Mouse (Mus musculus) lung, postnatal 4 days (tissue): ENCODE measurements around the gene Zswim7.
"Not testable (repeated sequence)": the region's sequence is repeated elsewhere in the genome, so short reads cannot be mapped to it uniquely, and the experiment has no call there.

ENCODE experiments used
- DNase-seq, 2 experiments: peaks; one replicate each; pipeline ENCODE4 v3.0.0; 2021

Zswim7 gene

DNA sequence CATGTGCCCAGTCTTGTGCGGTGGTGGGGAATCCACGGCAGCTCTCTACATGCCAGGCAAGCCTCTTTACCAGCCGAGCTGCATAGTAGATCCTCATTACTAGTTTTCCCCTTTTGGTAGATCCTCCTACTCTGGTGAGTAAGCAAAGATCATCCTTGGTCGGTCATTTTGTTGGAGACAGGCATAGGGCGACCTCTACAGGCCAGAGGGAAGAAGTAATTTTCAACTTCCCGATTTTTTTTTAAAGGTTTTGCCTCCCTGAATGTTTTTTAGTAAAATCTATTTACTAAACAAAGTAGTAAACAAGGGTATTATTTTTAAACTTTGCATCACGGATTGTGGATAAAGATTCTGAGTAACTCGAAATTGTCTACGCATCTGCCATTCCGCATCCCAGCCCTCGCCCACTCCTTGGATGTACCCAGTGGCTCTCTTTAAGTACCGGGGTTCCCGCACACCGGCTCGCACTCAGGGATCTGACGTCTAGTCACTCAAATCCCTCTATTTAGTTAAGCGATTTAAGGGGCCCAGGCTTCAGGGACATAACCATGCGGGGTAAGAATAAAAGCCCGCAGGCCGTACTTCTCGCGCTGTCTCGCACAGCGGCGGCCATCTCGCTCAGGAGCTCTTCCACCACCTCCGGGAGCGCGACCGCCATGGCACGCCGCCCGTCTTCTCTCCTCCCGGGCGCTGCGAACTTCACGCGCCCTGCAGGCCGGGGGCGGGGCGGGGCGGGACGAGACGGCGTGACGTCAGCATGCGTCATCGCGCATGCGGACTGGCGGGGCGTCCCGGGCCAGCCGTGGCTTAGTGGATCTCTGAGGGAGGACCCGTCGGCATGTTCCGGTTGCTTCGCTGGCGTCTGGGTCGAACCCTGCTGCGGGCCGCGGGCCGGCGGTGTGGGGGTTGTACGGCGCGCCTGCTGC is at the start of gene Zswim7, which contains the start of gene Ttc19:
Zswim7 (minus strand) TSS at position 701 of the 926 bp plus-strand sequence.
Ttc19 (plus strand) TSS at position 799 of the 926 bp plus-strand sequence.
- peak; percentile 94 to 95 for DNase-seq

DNA sequence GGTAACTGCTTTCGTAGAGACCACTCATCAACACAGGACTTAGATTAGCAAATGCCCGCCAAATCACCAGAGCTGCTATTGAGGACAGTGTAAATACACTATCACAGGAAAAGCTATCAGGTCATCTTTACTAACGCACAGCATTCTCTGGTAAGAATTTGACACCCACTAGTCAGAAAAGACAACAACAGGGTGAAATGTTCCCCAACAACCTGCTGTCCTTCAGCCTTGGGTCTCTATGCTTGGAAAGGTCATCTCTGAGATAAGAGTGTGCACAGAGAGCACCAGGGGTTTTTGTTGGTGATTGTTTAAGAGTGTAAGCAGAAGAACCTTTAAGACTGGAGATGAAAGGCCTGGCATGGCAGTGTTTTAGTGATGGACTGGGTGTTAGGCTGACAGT is 42.5 kb upstream of the Zswim7 start:
- DNase-seq: no peak

DNA sequence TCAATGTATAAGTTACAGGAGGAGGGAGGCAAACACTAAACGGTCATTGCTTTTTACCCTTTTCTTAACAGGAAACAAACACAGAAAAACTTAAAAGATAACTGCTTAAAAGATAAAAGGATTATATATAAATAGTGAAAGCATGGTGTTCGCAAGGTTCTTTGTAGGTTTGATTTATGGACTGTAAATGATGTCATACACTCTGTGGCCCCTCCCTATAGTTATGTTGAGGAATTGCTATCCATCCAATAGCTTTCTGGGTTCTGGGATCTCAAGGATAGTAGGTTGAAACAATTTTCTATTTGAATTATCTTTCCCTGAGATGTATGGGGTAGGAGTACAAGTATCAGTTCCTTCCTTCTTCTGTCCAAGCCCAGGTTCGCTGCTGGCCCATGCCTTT is 38.9 kb upstream of the Zswim7 start:
- DNase-seq: no peak

DNA sequence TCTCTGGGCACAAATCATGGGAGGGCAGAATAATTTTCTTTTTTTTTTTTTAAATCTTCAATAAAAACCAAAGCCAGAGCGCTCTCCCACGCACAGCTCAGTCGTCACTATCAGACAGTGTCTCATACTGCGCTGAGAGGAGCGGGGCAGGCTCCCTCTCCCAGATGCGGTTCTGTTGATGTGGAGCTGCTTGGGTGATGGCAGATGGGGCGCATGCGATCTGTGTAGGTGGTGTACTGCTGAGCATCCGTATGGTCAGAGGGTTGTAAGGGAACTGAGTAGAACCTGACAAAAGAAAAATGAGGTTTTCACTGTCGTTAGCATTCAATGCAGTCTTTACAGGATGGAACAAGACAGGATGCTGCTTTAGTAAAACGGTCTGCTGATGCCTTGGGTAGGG is 36.6 kb upstream of the Zswim7 start:
- no peak for DNase-seq

DNA sequence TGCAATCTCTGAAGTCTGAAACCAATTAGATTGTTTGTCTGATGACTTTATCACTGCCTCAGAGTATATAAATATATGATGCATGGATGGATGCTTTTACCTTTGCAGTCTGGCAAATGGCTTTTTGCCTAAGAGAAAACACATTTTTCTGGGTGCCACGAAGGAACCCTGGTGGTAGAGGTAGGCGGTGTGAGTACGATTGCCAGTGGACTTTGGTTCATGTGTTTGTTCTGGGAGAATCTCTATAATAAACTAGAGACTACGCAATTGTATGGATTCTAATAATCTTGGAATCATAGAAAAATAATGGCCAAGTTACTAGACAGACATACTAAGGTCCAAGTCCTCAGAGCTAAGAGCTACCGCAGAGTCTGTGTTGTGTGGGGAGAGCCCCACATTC is 33.8 kb upstream of the Zswim7 start:
- no peak for DNase-seq

DNA sequence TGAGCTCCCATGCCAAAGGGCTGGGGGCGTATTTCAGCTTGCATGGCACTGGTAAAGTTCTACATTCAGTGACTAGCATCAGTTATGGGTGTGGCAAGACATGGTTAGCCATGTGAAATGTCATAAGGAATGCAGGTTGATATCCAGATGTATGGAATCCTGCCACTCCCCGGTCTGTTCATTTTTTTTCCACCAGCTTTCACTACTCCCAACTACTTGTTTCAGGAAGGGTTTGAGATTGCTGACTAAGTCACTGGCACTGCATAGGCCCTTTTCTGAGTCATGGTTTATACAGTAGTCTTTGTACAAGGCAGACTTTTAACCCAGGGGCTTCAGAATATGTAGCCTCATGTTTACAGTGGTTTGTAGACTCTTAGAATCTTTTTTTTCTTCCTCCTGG is 28.1 kb upstream of the Zswim7 start:
- no peak for DNase-seq

DNA sequence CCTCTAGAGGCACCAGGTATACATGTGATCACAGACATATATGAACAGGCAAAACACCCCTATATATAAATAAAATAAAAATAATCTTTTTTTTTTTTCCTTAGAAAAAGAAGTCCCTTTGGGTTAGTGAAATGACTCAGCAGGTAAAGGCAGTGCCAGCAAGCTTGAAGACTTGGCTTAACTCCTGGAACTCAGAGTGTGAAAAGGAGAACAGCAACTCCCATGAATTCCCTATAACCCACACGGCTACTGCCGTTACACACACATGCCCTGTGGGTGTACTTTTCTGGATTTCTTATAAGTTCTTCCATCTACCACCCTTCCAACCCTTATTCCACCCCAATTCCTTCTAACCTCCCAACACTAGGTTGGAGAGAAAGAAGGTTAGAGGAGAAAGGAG is 24.7 kb upstream of the Zswim7 start:
- DNase-seq: no peak

DNA sequence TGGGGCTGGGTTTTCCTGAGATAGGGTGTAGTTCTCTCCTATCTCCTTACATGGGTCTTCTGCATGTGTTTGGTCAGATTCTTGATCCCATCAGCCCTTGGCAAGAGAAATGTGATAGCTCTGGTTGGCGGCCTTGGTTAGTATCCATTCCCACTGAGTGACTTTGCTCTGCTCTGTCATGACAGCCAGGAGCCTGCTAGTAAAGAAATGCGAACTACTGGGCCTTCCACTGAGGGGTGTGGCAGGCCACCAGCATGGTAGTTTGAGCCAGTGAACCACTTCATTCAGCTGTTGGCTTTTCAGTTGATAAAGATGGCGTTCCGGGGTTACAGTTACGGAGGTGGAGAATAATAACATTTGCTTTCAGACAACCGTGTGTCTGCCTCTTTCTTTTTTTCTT is 17.7 kb upstream of the Zswim7 start:
- no peak for DNase-seq

DNA sequence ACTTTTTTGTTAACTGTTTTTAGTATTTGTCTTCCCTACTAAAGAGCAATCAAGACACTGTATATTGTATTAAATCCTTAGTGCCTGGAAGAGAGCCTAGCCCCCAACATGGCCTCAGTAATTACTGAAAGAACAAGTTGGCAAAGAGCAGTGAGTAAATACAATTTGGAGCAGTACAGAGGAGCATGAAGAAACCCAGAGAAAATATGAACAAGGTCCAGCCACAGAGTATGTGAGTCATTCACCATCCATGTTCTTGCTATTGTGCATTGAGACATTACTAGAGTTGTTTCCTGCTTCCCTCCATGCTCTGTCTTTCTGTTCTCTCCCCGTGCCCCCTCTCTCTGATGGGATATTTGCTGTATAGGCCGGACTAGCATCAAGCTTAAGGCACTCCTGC is 12.9 kb upstream of the Zswim7 start:
- DNase-seq: no peak

DNA sequence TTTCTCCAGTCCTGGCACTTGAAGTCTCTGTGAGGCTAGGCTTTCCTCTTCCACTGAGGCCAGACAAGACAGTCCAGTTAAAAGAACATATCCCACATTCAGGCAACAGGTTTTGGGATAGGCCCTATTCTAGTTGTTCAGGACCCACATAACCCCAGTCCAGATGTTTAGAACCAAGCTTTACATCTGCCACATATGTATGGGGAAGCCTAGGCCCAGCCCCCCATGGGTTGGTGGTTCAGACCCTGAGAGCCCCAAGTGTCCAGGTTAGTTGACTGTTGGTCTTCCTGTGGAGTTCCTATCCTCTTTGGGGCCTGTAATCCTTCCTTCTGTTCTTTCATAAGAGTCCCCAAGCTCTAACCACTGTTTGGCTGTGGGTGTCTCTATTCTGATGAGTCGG is 6.5 kb upstream of the Zswim7 start:
- no peak for DNase-seq

DNA sequence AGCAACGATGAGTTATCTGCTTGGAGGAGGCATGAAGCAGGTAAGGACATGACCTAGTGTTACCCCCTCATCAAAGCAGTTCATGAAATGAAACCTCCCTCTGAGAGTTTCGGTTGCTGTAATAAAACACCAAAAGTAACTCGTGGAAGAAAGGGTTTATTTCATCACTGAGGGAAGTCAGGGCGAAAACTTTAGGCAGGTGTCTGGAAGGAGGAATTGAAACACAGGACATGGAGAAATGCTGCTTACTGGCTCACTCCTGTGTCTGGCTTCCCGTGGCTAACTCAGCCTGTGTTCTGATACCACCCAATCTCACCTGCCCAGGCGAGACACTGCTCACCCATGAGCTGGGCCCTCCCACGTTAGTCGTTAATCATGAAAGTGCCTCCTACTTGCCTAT is 3.8 kb upstream of the Zswim7 start:
- DNase-seq: no peak

DNA sequence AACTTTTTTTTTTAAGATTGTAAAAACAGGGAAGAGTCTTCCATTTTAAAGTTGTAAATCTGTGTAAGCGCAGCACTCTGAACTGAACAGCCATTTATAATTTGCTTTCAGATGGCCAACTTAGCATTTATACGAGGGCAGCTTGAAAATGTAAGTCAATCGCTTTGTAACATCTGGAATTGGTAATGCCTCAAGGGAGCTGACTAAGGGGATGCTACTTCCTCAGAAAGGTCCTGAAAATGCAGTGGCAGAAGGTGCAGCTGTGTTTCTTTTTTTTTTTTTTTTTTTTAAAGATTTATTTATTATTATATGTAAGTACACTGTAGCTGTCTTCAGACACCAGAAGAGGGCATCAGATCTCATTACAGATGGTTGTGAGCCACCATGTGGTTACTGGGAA is 2.8 kb upstream of the Zswim7 start:
- not testable (repeated sequence) for DNase-seq

DNA sequence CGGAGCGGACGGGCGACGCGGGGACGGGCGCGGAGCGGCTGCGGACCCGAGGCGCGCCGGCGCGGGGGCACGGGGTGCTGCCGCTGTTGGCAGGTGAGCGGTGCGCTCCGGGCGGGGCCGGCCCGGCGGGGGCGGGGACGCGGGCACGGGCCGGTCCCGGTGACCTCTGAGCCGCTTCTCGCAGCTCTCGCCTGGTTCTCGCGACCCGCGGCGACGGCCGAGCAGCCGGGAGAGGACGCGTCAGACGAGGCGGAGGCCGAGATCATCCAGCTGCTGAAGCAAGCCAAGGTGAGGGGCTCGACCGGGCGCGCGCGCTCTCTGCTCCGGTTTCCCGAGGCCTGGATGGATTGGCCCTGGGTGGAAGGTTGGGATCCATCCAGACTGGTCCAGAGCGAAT is 424 bp upstream of the Zswim7 start:
- DNase-seq: peak in 1 of 2 experiments; percentile 83

DNA sequence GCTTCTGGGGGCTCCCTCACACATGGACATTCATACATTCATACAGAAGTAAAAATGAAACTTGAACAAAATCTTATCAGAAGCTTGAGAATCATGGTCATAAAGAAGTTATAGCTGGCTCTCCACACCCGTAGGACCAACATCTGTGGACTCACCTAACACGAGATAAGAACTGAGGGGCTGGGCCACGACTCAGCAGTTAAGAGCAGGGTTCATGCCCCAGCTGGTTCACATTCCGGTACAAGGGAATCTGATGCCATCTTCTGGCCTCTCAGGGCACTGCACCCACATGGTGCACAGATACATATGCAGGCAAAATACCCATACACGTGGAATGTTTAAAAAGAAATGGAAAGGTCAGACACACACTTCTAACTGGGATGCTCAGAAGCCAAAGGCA is 3.1 kb downstream of the Zswim7 start:
- DNase-seq: peak; percentile 77 to 87

DNA sequence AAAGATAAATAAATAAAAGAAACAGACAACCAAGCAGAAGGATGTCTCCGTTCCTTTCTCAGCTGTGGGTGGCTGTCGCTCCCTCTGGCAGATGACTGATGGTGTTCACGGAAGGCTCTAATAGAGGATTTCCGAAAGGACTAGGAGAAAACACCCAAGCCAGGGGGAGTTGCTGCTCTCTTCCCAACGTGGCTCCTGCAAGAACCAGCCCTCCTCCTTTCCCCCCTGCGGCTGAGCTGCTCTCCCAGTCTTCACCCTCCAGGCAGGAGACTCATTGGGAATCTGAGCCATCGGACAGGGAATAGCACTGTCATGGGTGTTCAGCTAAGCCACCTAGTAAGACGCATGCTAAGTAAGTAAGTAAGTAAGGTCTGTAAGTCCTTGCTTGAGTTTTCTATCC is 4.1 kb downstream of the Zswim7 start:
- DNase-seq: no peak

DNA sequence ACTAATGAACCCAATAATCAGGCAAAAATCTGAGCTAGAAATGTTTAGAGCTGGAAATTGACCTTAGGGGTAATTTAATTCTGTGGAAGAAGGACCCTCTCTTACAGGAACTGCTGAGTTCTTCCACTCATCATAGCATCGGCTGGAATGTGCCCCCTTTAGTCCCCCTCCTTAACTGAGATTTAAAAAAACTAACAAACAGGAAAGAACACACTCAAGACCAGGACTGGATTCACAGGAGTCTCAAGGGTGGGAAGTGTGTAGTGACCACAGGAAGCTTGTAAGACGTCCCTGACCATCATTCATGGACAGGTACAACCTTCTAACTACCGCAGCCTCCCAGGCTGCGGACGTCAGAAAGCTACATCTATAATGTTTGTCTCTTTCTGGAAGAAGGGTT is 10.3 kb downstream of the Zswim7 start:
- DNase-seq: no peak

DNA sequence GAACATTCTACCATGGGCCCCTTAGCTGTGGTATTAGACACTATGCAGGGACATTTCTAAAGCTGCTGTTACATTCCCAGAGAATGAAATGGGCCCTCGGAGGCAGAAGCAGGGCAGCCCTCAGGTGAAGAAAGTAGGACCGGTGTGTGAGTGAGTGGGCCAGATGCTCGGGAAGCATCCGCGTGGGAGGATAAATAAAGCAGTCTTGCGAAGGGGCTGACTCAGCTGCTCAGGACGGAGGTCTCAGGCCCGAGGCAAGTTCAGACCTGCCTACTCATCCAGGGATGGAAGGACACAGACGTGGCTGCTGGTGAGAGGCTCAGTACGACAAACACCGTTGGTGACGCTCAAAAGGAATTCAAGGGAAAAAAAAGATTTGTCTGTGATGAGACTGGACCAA is 12.1 kb downstream of the Zswim7 start:
- DNase-seq: no peak

DNA sequence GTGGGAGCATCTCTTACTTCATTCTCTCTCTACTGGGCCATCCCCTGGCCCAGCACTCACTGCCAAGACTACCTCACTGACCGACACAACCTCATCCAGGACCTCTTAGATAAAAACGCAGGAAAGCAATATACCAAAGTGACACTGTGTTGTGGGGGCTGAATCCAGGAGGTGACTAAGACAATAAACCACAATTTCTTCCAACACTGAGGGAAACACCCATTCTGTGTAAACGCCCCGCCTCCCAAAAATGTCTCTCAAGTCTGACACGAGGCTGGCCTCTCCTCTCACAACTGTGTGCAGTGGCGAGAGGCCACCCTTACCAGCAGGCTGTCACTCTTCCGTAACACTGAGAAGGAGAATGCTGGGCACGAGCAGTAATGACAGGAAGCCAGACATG is 12.8 kb downstream of the Zswim7 start:
- peak in 1 of 2 experiments; percentile 9 for DNase-seq

DNA sequence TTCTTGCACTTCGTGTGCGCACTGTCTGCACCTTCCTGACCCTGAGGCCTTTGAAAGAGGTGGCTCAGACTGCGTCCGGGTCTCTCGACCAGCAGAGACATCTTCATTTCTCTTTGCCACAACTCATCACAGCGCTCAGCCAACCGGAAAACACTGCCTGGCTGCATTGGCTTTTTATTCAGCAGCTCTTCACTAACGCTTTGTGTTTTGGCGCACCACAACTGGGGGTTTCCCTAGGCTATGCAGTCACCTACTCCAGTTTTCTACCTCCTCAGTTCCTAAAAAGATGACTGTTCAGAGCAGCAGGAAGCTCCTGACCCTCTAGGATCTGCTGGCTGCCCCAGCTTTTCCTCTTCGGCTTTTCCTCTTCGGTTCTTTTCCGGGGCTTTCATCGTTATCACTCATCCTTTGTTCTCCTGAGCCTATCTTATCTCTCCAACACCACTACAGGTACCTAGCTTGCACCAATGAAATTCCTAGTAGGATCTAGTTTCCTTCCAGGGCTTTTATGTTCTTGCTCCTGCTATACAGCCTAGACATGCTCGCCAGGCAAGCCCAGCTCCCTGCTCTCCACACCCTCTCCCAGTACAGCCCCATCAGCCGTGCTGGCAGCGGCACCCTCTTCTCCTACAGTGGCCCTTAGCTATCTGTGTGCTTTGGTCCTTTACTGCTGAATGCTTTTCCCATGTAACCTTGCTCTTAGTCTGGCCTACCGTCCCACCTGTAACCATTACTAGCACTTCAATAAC is 14.5 kb downstream of the Zswim7 start:
- DNase-seq: peak in 1 of 2 experiments; percentile 12

DNA sequence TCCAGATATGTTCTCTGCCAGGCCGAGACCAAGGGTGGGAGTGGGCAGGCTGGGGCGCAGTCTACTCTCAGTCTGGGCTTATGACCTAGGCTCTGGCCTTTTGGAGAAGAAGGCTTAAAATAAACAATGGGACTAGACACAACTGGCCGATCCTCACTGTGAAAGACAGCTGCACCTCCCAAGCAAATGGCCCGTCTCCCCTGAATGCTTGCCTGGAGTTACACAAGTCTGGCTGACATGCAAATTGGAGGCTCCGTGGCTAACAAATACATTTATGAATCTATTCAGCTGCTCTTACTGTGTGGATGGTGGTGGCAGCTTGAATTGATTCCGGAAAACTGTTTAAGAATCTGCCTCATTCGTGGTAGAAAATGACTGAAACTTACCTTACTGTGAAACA is 15.5 kb downstream of the Zswim7 start:
- DNase-seq: no peak

DNA sequence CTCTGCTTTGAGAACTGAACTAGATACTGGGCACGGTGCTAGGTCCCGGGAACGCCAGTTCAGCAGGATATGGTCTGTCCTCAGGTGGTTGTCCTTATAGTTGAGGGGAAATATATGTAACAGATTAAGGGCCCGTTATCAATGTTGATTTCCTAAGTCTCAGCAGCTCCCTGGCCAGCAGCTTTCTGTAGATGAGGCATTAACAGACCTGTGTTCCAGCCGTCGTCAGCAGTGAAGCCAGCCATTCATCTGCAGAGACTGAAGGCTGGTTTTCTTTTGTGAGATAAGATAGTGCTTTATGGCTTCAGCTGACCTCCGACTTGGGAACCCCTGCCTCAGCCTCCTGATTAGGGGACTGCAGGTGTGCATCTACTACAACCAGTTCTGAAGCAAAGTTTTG is 17.2 kb downstream of the Zswim7 start:
- peak in 1 of 2 experiments; percentile 10 for DNase-seq

DNA sequence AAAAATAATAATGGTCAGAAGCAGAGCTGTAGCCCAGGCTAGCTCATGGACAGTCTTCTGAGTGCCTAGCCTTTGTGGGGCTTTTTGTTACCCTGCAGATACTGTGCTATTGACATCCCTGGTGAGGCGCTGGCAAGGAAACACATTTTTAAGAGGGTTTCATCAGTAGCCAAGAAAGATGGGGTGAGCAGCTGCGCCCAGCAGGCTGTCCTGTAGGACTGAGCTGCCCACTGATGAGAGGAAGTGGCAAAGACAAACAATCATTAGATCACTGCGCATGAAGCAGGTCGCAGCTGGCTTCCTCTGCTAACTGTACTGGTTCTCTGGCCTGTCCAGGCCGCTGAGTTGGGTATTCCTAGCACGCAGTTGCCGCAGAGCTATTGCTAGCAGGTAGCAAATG is 17.6 kb downstream of the Zswim7 start:
- DNase-seq: peak; percentile 17 to 71

DNA sequence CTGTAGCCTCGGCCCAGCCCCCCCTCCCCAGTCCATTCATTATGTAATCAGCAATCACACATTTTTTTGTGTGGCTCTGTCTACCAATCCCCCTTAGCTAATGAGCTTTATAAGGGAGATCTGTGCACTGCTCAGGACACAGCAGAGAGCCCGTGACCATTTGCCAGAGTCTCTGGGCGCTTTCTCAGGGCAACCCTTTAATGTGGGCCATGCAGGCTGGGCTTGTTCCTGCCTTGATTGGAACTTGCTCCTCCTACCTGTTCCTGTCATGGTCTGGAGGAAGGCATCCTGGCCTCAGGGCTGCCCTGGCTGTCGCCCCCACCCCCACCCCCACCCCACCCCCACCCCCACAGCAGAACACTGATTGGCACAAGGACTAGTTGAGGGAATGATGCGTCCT is 22.0 kb downstream of the Zswim7 start:
- no peak for DNase-seq

DNA sequence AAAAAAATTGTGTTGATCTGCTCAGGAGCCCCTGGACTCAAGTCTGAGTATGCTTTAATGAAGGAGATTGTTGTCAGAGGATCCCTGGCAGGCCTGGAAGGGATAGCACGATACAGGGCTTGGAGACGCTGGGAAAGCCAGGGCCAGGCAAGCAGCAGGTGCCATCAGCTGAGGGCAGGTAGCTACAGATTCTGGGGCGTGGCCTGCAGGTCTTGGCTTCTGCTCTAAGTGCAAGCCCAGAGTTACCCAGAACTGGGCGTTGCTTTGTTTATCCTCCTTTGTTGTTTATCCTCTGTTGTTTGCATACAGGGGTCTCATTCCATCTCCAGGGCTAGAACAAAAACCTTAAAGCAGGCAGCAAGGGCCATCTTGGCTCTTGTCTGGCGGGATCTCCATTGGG is 27.8 kb downstream of the Zswim7 start:
- DNase-seq: peak in 1 of 2 experiments; percentile 18
